Mouse (Mus musculus): ENCODE measurements around the gene Trak1.
A peak's percentile ranks its signal among the peaks of the same experiment; 100 is the strongest.

Gene Trak1

DNA sequence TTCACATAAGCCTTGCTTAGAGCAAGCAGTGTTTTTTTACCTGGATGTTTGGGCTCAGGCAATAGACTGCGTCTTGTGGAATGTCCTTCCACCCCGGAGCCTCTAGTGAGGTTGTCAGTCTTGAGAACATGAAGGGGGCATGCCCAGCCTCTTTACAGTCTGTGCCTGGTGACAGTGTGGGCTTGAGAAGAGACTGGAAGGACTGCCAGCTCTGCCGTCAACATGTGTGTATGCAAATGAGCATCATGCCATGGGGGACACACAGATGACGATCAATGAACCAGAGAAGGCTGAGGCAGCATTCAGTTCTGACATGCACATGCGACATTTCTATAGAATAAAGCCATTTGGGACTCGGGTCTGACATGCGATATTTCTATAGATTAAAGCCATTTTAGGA lies 132.3 kb downstream of the Trak1 start:
- no peak for DNase-seq (ENCODE audit: low read depth, low spot score)

DNA sequence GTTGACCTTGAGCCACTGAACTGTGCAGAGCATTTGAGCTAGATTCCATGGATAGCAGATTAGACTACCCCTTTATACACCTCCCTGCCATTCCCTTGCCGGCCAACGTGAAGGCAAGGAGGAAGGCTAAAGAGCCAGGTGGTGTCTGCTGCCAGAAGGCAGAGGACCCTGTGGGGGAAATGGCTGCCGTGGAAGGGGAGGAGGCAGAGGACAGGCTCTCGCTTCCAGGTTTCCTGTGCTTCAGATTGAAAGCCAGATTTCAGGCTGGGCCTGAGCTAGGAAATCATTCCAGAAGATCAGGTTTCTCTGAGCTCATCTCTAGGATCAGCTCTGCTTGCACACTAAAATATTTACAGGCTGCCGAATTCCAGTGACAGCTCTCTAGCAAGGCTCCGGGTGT lies 133.1 kb downstream of the Trak1 start:
- no peak for DNase-seq (ENCODE audit: low read depth, low spot score)

DNA sequence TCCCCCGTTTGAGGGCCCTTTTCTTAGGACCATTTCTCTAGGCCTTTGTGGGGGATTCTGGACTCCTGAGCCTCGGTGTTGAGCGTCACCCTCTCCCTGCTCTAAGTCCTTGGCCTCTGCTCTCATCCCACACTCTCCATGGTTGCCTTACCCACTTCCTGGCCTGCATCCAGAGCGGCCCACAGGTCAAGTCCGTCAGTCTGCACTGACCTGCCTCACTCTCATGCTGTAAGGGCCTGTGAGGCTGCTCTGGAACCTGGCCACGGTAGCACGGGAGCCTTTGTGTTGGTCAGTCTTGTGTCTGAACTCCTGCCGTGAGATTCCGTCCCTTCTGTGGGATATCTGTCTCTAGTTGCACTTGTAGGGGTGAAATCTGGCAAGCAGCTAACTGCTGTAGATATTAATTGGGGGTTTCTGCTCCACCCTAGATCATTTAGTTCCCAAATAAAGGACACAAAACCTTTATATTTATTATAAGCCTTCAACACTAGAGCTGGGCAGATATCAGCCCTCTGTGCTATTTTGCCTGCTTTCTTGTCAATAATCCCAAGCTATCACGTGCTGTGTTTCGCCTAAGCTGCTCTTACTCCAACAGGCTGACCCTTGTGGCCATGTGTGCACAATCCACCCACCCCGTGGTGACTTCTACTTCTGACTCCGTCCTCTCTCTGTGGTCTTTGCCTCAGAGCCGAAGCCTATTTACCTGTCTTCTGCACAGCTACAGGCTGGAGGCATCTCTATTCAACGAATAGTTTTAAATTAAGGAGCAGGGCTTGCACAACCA lies 136.6 kb downstream of the Trak1 start:
- DNase-seq (ENCODE audit: low read depth, low spot score): no peak

DNA sequence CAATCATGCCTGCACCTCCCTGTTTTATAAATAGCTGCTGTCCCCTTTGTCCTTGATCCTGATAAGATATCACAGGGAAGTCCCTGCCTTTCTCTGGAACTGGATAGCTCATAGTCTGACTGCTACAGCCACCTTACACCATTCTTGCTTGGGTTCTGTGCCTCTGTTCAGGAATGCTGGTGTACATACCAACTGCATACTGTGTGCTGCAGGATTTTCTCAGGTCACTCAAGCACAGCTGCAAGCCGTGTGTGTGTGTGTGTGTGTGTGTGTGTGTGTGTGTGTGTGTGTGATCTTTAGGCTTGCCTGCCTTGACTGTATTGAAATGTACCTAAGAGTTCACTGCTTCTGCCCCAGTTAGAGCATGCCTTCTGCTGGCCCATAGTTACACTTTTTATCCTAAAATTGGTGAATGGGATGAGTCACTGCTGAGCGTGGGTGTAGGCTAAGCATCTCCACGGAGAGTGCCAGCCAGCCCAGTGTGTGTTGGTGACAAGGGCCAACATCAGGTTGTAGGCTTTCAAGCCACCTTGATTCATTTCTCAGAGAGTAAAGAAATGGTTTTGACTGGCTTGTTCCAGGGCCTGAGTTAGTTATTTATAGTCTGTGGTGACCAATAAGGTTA lies 138.1 kb downstream of the Trak1 start:
- no peak for DNase-seq (ENCODE audit: low read depth, low spot score)

DNA sequence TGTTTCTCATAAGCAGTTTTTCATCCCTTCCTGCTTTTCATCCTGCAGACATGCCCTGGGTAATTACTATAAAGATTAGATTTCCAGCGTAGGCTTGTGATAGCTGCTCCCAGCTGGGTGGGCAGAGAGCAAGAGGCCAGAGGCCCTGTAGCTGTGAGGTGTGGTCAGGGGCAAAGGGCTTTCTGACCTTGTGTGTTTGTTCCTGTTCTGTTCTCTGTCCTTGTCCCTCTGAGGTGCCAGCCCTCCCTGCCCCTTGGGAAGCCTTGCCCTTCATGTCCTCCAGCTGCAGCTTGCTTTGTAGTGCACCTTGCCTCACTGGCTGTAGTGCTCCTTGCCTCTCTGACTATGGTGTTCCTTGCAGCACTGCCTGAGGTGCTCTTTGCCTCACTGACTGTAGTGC lies 139.2 kb downstream of the Trak1 start:
- no peak for DNase-seq (ENCODE audit: low read depth, low spot score)

DNA sequence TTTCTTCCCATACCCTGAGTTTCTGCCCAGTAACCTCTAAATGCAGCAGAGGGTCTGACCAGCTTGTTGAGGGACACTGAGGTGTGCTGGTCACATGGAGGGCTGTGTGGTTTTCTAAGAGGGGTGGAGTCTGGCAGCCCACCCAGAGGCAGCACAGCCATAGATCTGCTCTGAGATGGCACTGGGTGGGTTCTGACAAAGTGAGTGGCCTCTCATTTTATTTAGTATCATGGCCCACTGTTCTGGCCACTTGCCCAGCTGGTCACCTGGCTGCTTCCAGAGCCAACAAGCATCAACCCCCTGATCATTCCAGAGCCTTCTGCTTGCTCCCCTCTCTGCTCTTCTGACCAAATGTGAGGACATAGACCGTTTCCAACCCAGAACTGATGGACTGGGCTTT lies 144.8 kb downstream of the Trak1 start:
- no peak for DNase-seq (ENCODE audit: low read depth, low spot score)

DNA sequence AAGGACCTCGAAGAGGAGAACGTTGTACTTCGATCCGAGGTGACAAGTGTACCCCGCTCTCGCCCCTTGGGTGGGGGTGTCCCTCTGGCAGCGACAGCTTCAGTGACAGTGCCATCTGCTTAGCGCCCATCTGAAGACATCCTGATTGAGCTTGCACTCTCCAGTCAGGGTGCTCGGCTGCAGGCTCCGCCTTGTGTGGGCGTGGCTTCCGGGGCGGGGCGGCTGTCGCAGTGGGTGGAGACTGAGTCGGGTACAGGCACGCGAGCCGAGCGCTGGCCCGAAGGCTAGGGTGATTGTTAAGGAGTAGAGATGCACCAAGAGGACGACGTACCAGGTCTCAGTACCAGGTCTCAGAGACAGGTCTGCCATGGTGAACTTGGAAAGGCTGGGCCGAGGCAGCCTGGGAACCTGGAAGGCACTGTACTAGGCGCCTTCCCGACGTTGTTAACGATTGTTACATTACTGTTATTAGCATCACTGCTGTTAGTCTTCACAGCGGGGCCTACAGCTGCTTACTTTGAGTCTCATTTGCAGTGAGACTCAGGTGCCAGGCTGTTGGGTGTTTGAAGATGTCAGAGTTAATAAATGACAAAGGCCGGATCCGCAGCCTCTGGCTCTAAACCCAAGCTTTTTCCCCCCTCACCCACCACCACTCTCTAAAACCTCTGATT lies 146.5 kb downstream of the Trak1 start:
- DNase-seq (ENCODE audit: low read depth, low spot score): no peak

DNA sequence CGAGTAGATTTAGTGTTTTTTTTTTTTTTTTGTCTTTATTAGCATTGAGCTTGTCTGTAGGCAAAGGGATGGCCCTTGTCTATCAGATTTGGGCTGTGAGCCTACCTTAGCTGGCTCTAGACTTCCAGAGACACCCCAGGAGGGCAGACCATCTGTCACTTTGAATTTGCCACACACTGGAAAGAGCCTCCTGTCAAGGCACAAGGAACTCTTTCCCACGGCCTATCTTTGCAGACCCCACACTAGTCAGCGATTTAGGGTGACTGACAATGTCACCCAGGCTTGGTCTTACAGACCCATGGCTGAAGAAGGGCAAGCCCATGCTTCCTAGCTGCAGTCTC lies 147.0 kb downstream of the Trak1 start:
- DNase-seq (ENCODE audit: low read depth, low spot score): no peak

DNA sequence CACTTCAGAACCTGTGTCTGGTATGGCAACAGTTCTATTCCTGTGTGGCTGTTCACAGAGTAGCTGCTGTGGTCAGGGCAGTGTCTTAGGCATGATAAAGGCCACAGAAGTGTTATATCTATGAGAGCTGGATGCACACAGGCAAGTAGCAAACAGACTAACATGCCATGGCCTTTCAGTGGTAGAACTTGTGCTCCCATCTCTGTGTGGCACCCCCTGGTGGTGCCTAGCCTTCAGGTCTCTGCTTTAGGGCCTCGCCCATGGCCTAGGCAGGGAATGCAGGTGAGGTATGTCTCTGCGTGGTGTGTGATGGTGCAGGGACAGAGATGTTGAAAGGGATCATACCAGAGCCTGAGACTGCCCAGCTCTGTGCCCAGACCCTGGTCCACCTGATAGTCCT lies 148.1 kb downstream of the Trak1 start:
- peak; percentile 42 for DNase-seq (ENCODE audit: low read depth, low spot score)

DNA sequence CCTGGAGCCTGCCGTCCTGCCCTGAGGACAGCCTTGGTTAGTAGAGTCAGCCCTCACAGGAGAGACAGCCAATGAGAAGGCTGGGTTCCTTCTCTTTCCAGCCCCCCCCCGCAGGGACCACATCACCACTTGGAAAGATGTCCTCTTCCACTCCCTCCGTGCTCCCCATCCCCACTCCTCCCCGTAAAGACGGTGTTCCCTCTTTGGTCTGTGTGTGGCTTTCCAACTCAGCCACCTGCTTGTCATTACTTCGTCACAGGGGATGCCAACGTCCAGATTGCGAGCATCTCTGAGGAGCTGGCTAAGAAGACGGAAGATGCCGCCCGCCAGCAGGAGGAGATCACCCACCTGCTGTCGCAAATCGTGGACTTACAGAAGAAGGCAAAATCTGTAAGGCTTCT lies 149.1 kb downstream of the Trak1 start:
- no peak for DNase-seq (ENCODE audit: low read depth, low spot score)

DNA sequence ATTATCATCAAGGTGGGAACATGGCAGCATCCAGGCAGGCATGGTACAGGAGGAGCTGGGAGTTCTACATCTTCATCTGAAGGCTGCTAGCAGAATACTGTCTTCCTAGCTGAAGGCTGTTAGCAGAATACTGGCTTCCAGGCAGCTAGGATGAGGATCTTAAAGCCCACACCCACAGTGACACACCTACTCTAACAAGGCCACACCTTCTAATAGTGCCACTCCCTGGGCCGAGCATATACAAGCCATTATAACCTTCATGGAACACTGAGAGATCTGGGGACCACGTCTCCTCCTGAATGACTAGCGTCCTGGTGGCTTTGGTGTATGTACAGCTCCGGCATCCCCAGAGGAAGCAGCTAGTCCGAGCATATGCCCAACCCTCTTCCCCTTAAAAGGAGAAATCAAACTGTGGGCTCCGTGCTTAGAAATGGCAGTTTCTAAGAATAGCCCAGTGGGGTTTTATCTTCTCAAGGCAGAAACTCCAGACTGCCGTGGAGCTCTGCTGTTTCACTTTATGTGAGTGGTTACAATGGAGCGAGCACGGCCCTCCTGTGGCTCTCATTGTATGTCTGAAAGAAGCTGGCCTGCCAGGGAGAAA lies 155.1 kb downstream of the Trak1 start:
- DNase-seq (ENCODE audit: low read depth, low spot score): peak; percentile 17

DNA sequence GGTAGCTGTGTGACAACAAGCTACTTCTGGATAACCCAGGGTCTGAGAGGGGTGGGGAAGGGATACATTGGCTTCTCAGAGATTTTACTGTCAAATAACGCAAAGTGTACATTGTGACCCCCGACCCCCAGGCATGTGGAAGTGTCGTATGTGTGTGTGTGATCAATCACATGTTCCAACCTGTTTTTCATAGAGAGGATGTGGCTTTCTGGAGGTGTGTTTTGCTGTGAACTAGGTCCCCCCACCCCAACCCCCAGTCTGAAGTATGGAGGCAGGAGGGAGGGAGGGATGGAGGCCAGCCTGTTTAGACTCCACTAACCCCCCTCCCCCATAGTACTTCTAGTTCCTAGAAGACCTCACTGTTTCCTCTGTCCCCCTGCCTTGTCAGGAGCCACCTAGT lies 157.6 kb downstream of the Trak1 start:
- peak; percentile 87 for DNase-seq (ENCODE audit: low read depth, low spot score)

DNA sequence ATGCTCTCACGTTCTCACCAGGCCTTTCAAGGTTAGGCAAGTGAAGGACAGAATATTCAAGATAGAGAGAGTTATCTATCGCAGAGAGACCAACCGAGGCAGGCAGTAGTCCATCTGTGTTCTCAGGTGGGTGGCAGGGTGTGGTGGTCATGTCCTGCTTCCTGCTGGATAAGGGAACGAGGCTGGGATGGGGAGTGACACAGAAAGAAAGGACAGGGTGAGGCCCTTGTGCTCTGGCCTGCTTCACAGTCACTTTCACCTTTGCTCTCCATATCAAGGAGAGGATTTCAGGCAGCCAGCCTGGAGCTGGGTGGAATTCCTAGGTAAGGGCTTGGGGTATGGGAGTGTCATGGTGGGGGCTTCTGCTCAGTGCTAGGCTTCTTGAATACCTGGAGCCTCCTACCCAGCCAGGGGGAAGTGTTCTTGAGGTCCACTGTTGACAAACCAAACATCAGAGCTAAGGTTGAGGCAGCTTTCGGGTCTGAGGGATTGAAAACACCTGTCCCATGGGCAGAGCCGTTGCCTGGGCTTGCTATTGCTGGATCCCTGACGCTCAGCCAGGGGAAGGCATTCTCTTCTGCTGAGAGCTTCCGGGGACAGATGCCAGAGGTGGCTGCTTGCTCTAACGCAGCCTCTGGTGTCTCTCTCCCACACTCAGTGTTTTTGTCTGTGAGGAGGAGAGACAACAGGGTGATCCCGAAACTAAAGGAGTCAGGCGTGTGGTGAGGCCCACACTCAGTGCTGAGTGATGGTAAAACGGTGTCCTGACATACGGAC lies 159.6 kb downstream of the Trak1 start:
- DNase-seq (ENCODE audit: low read depth, low spot score): no peak

DNA sequence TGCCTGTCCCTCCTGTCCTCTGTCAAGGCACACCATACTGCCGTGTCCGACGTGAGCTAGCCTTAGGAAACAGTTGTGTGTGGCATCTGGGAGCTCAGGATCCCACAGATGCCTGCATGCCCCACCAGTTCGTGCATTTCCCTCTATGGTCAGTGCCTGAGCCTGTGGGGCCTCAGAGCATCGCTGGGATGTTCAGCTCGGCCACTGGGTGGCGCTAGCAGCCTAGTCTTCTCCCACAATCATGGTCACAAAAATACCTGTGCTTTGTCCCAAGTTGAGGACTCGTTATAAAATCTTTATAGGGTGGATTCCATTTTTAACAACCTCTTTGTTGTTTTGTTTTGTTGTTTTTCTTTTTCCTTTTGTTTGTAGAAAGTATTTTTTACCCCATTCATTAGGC lies 161.2 kb downstream of the Trak1 start:
- peak; percentile 64 for DNase-seq (ENCODE audit: low read depth, low spot score)

DNA sequence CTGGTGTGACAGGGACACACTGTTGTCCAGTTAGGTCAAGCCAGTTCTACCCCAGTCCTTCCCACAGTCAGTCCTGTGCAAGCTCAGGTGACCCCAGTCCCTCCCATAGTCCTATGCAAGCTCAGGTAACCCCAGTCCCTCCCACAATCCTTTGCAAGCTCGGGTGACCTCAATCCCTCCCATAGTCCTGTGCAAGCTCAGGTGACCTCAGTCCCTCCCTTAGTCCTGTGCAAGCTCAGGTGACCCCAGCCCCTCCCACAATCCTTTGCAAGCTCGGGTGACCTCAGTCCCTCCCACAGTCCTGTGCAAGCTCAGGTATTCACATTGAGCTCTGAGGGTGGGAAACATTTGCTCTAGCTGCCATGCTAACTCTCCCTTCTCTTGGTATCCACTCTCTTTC lies 162.6 kb downstream of the Trak1 start:
- no peak for DNase-seq (ENCODE audit: low read depth, low spot score)

DNA sequence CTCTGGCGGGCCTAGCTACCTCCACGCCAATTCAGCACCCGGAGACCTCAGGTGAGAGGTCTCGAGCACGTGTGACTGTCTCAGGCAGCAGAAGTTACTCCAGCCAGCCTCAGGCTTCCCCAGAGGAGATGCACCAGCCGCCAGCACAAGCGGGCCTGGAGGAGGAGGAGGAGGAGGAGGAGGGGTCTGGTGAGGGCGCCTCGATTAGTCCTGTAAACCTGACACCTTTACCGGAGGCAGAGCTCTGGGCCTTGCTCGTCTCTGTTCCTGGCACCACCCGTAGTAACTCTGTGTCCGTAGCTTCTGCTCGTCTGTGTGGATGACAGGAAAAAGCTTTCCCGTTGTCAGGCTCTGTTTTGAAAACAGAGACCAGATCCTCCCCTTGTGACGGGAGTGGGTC lies 163.2 kb downstream of the Trak1 start:
- no peak for DNase-seq (ENCODE audit: low read depth, low spot score)

DNA sequence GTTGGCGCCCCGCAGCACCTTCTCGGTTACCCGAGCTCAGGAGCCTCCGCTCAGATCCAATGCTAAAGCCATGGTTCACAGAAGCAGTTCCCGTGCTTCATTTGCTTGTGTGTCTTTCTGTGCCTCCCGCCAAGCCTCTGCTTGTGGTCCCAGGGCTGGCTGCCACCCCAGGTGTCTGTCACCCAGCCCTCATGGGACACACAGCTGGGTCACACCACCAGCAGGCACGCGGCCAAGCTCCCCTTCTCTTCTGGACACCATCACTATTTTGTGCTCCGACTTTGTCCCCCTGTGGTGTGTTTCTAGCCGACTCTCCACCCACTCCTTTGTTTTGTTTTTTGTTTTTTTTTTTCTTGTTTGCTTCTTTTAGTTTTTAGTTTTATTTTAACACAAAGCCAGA lies 170.2 kb downstream of the Trak1 start:
- no peak for DNase-seq (ENCODE audit: low read depth, low spot score)

DNA sequence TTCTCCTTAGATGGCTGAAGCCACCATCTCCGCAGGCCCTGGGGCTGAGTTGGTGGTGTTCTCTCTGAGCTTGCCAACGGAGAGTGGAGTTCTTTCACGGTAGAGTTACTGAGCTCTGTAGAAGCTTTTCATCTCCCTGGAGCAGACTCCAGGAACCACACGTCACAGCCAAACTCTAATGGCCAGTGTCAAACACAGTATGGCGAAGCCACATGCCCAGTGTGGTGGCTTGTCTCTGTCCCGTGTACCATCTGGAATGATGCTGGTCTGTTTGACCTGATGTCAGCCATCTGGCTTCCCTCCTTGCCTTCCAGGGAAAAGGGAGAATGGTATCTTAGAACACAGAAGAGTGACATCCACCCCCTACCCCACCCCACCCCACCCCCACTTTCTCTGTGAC lies 172.4 kb downstream of the Trak1 start:
- no peak for DNase-seq (ENCODE audit: low read depth, low spot score)

DNA sequence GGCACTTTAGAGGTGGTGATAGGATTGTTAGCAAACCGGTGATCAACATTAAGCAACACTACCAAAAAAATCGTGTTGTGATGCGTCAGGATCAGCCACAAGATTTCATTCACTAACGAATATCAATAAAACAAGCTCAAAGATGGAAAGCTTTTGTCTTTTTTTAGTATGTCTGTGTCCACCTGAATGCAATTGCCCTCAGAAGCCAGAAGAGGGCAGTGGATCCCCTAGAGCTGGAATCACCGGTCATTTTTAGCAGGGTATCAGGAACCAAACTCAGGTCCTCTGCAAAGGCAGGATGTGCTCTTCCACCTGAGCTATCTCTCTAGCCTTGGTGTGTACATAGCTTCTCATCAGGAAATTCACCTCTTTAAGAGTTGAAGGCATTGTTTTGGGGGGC lies 177.5 kb downstream of the Trak1 start:
- DNase-seq (ENCODE audit: low read depth, low spot score): no peak

DNA sequence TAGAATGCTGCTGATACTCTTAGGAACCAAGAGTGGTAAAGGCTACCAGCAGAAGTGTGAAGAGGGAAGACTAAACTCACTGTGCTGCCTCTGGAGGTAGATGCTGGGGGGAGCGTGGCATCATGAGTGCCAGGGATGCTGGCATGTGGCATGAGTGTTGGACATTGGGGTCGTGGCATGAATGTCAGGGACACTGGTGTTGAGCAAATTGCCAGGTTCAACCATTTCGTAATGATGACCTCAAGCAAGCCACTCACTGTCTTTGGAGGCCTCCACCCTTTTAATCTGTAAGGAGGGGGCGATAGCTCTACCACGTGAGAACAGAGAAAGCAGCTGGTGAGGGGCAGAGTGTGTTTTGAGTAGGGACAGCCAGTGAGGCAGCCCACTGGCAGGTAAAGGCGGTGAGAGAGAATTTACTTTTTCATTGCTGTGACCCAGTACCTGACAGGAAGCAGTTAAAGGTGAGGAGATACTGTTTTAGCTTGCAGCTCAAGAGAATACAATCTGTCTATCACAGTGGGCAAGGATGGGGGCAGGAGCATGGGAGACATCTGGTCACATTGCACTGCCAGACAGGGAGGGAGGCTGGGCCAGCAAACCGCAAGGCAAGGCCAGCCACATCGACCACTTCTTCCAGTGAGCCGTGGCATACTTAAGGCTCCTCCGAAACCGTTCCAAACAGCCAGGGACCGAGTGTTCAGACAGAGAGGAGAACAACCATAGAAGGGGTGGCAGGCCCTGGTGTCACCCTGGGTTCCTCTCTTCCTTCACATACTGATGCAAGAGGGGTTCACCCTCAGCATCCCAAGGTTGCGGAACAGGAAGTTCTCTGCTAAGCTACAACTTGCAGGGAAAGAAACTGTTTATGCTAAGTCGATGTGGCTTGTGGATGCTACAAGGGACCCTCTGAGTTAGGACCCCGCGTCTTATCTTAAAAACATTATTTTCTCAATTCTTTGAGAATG lies 178.5 kb downstream of the Trak1 start:
- DNase-seq (ENCODE audit: low read depth, low spot score): no peak
